Mouse (Mus musculus): ENCODE measurements around the gene Gm9008.

DNA sequence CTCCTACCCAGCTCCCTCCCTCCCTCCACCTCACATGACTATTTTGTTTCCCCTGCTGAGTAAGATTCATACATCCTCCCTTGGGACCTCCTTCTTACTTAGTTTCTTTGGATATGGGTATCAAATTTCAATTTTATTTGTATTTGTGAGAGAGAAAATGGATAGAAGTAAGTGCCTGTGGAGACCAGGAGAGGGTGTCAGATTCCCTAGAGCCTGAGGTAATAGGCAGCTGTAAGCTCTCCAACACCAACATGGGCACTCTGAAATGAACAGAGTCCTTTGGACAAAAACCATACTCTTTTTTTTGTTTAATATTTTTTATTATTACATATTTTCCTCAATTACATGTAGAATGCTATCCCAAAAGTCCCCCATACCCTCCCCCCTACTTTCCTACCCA, 12.6 kb upstream of the Gm9008 start:
- no peak for TF ChIP-seq CTCF (conservative IDR thresholded peaks at IDR 0.05; ENCODE audit: low read length)
- no peak for TF ChIP-seq POU5F1 (IDR thresholded peaks at IDR 0.05; ENCODE audit: borderline replicate concordance, low read length)
